Mouse (Mus musculus) frontal cortex, postnatal 10 days (tissue): ENCODE measurements around the gene Ralgapb.

Experiments
- DNase-seq, 2 experiments: peaks; one replicate each; pipeline ENCODE4 v3.0.0; 2022; ENCODE audit warnings: low spot score in 2 of 2, mixed read lengths in 1 of 2

The Ralgapb gene

GRCm38 (mm10) chr2:158518583-158518982 lies 108.9 kb downstream of the Ralgapb start:
- DNase-seq, result no peak

DNA sequence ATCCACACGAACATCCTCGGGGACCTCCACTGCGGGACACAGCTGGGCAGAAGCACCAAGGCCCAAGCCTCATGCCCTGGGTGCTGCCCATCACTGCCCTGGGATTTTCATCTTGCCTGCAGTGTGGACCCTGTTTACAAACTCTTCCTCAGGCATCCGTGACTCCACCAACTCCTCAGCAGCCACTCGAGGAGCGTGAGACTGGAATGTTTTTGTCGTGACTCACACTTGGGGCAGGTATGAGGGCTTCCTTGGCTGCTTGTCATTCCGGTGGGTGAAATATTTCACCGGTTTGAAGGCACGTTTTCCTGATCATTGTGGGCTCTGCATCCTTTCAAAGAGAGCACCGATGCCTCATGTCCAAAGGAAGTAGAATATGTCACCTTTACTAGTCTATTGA lies 109.4 kb downstream of the Ralgapb start:
- DNase-seq, result no peak

DNA sequence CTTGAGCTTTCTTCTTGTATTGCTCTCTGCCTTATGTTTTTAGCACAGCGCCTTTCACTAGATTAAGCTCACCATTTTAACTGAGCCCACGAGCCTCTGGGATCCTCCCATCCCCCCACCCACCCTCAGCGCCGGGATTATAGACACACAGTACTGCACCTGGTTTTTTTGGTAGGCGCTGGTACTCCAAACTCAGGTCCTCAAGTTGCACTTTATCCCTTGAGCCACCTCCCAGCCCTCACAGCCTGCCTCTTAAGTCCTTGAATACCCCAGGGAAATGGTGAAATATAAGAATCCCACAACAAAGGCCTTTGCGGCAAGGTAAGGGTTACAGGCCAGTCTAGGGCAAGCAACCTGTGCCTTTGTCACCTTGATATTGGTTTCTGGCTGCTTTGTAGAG lies 110.2 kb downstream of the Ralgapb start:
- no peak for DNase-seq

DNA sequence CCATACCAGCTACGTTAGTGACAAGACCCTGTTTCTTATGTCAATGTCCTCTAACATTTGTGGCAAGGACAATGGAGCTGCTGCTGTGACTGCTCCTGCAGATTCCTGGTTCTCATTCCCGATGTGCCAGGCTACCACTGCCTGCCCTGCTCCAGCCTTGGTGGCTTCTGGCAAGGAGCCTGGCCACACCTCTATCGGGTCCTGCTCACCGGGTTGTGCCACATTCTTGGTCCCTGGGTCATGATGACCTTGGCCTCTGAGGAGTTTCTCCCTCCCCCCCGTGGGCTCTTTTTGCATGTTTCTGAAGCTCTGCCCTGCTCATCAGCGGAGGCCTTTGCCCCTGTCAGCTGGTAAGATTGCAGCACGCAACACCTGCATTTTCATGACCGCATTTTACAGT lies 113.4 kb downstream of the Ralgapb start:
- DNase-seq, result no peak

GRCm38 (mm10) chr2:158524129-158524860 lies 114.6 kb downstream of the Ralgapb start:
- DNase-seq, result no peak

DNA sequence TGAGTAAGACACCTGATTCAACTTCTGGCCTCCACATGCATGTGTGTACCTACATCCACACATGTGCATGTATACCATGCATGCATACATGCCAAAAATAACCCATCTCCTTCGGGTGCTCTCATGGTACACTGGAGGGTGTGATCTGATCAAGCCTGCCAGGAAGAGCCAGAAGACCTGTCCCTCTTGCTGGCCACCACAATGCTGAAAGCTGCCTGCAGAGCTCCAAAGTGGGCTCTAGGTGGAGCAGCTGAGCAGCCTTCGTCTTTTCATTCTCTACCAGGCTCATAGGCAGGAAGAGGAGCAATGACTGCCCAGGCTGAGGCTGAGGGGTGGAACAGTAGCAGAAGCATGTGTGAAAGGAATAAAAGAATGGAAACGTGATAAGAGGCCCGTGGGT lies 124.4 kb downstream of the Ralgapb start:
- DNase-seq, result peak in 1 of 2 experiments; percentile 58

DNA sequence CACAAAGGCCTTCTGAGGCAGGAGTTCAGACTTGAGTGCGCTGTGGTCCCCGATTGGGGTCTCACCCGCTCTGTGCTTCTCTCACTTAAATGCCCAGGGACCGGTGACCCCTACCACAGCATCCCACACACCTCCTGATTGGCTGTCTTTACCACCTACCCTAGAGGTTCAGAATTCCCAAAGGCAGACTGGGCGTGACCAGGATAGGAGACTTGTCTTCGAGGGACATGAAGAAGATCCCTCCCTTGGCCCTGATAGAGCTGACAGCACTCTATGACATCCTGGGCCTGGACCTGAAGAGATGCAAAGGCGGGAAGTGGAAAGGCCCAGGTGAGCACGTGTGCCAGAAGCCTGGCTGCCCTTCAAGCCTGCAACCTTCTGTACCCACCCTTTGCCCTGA lies 124.9 kb downstream of the Ralgapb start:
- no peak for DNase-seq

GRCm38 (mm10) chr2:158539433-158540305 lies 130.0 kb downstream of the Ralgapb start:
- no peak for DNase-seq

GRCm38 (mm10) chr2:158541286-158541685 lies 131.6 kb downstream of the Ralgapb start:
- no peak for DNase-seq

GRCm38 (mm10) chr2:158545266-158545665 lies 135.6 kb downstream of the Ralgapb start:
- no peak for DNase-seq

DNA sequence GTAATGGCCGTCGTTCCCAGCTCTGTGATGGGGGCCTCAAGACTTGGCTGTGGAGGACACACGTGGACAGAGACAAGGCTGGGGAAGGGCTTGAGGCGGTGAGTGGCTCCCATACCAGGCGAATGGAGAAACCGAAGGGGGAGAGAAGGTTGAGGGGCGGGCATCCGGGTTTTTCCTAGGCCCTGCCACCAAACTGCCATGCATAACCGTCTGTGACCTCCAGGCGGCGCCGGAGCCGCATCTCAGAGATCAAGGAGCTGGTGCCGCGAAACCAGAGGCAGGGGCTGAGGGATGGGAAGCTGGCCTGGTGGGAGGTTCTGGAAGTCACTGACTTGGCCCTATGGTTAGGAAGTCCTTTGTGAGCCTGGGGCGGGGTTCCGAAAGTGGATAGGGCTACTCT lies 137.1 kb downstream of the Ralgapb start:
- peak; percentile 68 to 82 for DNase-seq
